Mouse (Mus musculus) ES-E14 (cell line): ENCODE measurements around the gene Iqch.

ENCODE experiments used
- HCFC1 ChIP-seq: IDR thresholded peaks from 2 replicates; pipeline ENCODE4 v1.6.1; 2012; ENCODE audit warnings: low read length, inconsistent platforms, borderline replicate concordance; ENCODE audit not compliant: insufficient read depth
- MAFK ChIP-seq: IDR thresholded peaks from 2 replicates; pipeline ENCODE4 v1.6.1; 2014; ENCODE audit warnings: mild to moderate bottlenecking, low read depth, low read length, inconsistent platforms; ENCODE audit not compliant: insufficient read depth
- ZC3H11A ChIP-seq: IDR thresholded peaks from 2 replicates; pipeline ENCODE4 v1.6.1; 2012; ENCODE audit warnings: low read depth, mild to moderate bottlenecking, inconsistent platforms, low read length, borderline replicate concordance
- ZNF384 ChIP-seq: IDR thresholded peaks from 2 replicates; pipeline ENCODE4 v1.6.1; 2012; ENCODE audit warnings: low read depth, low read length, inconsistent platforms

DNA sequence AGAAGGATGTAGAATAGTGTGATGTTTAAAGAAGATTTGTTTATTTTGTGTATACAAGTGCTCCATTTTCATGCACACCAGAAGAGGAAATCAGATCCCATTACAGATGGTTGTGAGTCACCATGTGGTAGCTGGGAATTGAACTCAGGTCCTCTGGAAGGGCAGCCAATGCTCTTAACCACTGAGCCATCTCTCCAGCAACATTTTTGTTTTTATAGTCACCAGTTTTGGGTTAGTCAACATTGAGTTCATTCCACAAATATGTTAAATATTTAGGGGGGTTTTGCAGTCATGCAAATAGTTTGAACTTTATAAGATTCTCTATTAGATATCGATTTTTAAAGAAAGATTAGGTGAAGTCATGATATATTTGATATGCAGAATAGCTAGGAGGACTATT is 202.1 kb downstream of the Iqch start:
- no peak for TF ChIP-seq MAFK
- no peak for TF ChIP-seq HCFC1
- TF ChIP-seq ZNF384: no peak
- no peak for TF ChIP-seq ZC3H11A
